Mouse (Mus musculus): ENCODE measurements at regions not wholly inside any gene's neighbourhood (a gene's known extent, or its start where the extent isn't known, plus 50 kb on each side); places are given as distances from the start of the nearest gene placed in this dataset.

GRCm38 (mm10) chr4:9218380-9218779 is 979.5 kb upstream of the Car8 start:
- DNase-seq = no peak

GRCm38 (mm10) chr4:9208606-9209005 is 969.8 kb upstream of the Car8 start:
- no peak for DNase-seq

GRCm38 (mm10) chr4:9200012-9200411 is 961.2 kb upstream of the Car8 start:
- no peak for DNase-seq

GRCm38 (mm10) chr4:9196435-9196834 is 957.6 kb upstream of the Car8 start:
- DNase-seq = no peak

- DNase-seq = no peak
Measured at GRCm38 (mm10) chr4:9193121-9193520, 954.3 kb upstream of the Car8 start.

- no peak for DNase-seq
Measured at GRCm38 (mm10) chr4:9185156-9185875, 946.5 kb upstream of the Car8 start.

GRCm38 (mm10) chr4:9184451-9185121 is 945.7 kb upstream of the Car8 start:
- DNase-seq = peak in 1 of 2 experiments; percentile 2

GRCm38 (mm10) chr4:9174365-9174764 is 935.5 kb upstream of the Car8 start:
- no peak for DNase-seq

- no peak for DNase-seq
Measured at GRCm38 (mm10) chr4:9162374-9162773, 923.5 kb upstream of the Car8 start.

GRCm38 (mm10) chr4:9161814-9162133 is 922.9 kb upstream of the Car8 start:
- no peak for DNase-seq

GRCm38 (mm10) chr4:9161068-9161813 is 922.4 kb upstream of the Car8 start:
- no peak for DNase-seq

GRCm38 (mm10) chr4:9147732-9148131 is 908.9 kb upstream of the Car8 start:
- no peak for DNase-seq

- no peak for DNase-seq
Measured at GRCm38 (mm10) chr4:9144226-9145215, 905.7 kb upstream of the Car8 start.

- DNase-seq = no peak
Measured at GRCm38 (mm10) chr4:9143087-9143486, 904.2 kb upstream of the Car8 start.

GRCm38 (mm10) chr4:9141946-9142683 is 903.3 kb upstream of the Car8 start:
- no peak for DNase-seq

- no peak for DNase-seq
Measured at GRCm38 (mm10) chr4:9140691-9141090, 901.9 kb upstream of the Car8 start.

- no peak for DNase-seq
Measured at GRCm38 (mm10) chr4:9136657-9137056, 897.8 kb upstream of the Car8 start.

- DNase-seq = no peak
Measured at GRCm38 (mm10) chr4:9136188-9136569, 897.3 kb upstream of the Car8 start.

- peak; percentile 87 to 98 for DNase-seq
Measured at GRCm38 (mm10) chr4:9135481-9136187, 896.8 kb upstream of the Car8 start.

- DNase-seq = no peak
Measured at GRCm38 (mm10) chr4:9133695-9134094, 894.9 kb upstream of the Car8 start.

- DNase-seq = no peak
Measured at GRCm38 (mm10) chr4:9132982-9133625, 894.3 kb upstream of the Car8 start.

Measured in kidney, postnatal 36 days (tissue).